Mouse (Mus musculus) olfactory bulb, adult 2 months (tissue): ENCODE measurements at regions not wholly inside any gene's neighbourhood (a gene's known extent, or its start where the extent isn't known, plus 50 kb on each side); places are given as distances from the start of the nearest gene placed in this dataset.

Experiments
- CTCF ChIP-seq: fragments of 200-500 bp; IDR thresholded peaks from 2 replicates; pipeline ENCODE4 v1.5.1; 2012; ENCODE audit warnings: low read depth, mild to moderate bottlenecking, low read length, moderate library complexity; ENCODE audit not compliant: insufficient read depth
- POLR2A ChIP-seq: fragments of 200-500 bp; IDR thresholded peaks from 2 replicates; pipeline ENCODE4 v1.6.1; 2012; ENCODE audit warnings: mild to moderate bottlenecking, low read depth, low read length, moderate library complexity; ENCODE audit not compliant: insufficient read depth

GRCm38 (mm10) chr2:159539261-159539660 is 744.7 kb downstream of the Dhx35 start:
- TF ChIP-seq CTCF (no peak), POLR2A (no peak)
